ENCODE assay signal across 14 mouse cellular contexts in the genomic region with DNA sequence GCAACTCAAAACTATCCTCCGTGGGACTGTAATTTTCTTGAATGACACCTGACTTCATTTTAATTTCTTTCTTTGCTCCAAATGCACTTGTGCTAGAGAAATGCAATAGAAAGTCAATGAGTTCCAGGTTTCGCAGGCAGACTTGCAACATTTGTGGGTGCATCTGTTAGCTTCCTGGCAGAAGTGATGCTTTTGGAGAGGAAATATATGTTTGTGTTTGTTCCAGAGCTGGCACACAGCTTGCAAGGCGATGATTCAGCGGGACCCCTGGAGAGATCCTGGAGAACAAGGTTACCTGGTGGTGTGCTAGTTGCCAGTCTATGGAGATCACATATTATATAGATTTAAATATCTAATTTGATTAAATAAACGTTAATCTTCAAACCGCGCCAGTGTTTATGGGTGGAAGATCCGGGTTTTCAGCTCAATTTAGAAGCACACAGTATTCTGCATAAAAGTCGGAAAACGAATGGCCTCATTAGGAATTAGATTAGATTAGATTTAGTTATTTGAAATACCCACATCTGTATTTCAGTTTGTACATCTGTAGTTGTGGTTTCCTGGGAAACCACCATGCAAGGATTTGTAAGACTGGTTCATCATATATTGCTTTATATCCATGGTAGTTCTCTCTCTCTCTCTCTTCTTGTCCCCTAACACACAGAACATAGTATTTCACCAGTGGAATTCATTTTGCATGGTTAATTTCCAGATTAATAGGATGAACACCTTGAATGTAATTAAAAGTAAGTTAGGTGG. TPM values are rescaled to one million over a fixed set of nuclear protein-coding genes. Genes with fewer than 3 reads are reported as not detected.
DNase-seq lines count a peak whose midpoint lies in the region; ATAC-seq lines count a peak whose summit lies in the region.
"Had no signal": no experiment of that assay in that cellular context is flagged by ENCODE, and none has a peak within 500 bp of the region (broad histone marks: within the 10 kb centered on the region; RNA-seq: fewer than 3 reads in every experiment).

No protein-coding gene starts in this region.

- no peaks in the 10 kb centered on the region for H3K27me3 ChIP-seq in forebrain, embryonic 14.5 days (replicated peaks; ENCODE audit: control insufficient read depth, insufficient read depth, low read length)
- H3K27me3 ChIP-seq in forebrain, embryonic 11.5 days (ENCODE audit: control insufficient read depth, insufficient read depth, low read length) = no peaks in the 10 kb centered on the region
- H3K27me3 ChIP-seq in neural tube, embryonic 11.5 days (ENCODE audit: control insufficient read depth, insufficient read depth, low read length) = no peaks in the 10 kb centered on the region
- H3K27me3 ChIP-seq: limb, embryonic 13.5 days had no signal

- H3K4me3 ChIP-seq in forebrain, embryonic 14.5 days (ENCODE audit: low read depth, low read length) = no peak overlapping the region
- H3K4me3 ChIP-seq in forebrain, embryonic 11.5 days (ENCODE audit: low read depth, low read length) = no peak overlapping the region
- H3K4me3 ChIP-seq in neural tube, embryonic 11.5 days (ENCODE audit: low read depth, low read length) = no peak overlapping the region
- H3K4me3 ChIP-seq: limb, embryonic 13.5 days had no signal

- WGBS in forebrain, embryonic 14.5 days = 67% methylated on average over 10 of the region's 10 CpGs
- 86% methylated on average over 10 of the region's 10 CpGs for WGBS in forebrain, embryonic 11.5 days
- 79% methylated on average over 10 of the region's 10 CpGs for whole genome bisulfite sequencing in neural tube, embryonic 11.5 days

- peak; percentile 77 for ATAC-seq in forebrain, embryonic 14.5 days
- ATAC-seq in forebrain, embryonic 11.5 days (replicated peaks; ENCODE audit: low FRiP score) = no peak
- peak; percentile 30; the same call in 1 of the 2 replicates for ATAC-seq in neural tube, embryonic 11.5 days (ENCODE audit: insufficient read depth, low FRiP score, low TSS enrichment)
- ATAC-seq: intestine, postnatal 0 days had no signal

- H3K27ac ChIP-seq in forebrain, embryonic 14.5 days (ENCODE audit: low read depth, low read length) = no peak overlapping the region
- H3K27ac ChIP-seq in forebrain, embryonic 11.5 days (ENCODE audit: low read depth, low read length) = no peak overlapping the region
- no peak overlapping the region for H3K27ac ChIP-seq in neural tube, embryonic 11.5 days (ENCODE audit: low read depth, low read length)
- H3K27ac ChIP-seq: limb, embryonic 13.5 days had no signal

- peak; percentile 83 for DNase-seq in forebrain, embryonic 14.5 days (ENCODE audit: low spot score)
- no peak for DNase-seq in forebrain, embryonic 11.5 days (ENCODE audit: low spot score)
- DNase-seq in neural tube, embryonic 11.5 days (ENCODE audit: low spot score) = no peak
- no peak for DNase-seq in neural tube, embryonic 10.5 days (ENCODE audit: extremely low spot score, low spot score)
- DNase-seq in layer of hippocampus, postnatal 10 days (ENCODE audit: low spot score in 2 of 2) = peak; percentile 13 to 21
- DNase-seq in gastrocnemius, postnatal 4 days (ENCODE audit: low spot score in 2 of 2) = no peak
- DNase-seq in gastrocnemius, adult 18-20 months (ENCODE audit: low spot score) = no peak
- no peak for DNase-seq in urinary bladder, adult 18-20 months (ENCODE audit: low spot score in 2 of 2)
- DNase-seq: heart, adult 18-20 months; heart, postnatal 10 days; kidney, postnatal 4 days; spleen, adult 18-20 months had no signal

- no peaks in the 10 kb centered on the region for H3K9me3 ChIP-seq in forebrain, embryonic 14.5 days (replicated peaks; ENCODE audit: control insufficient read depth, low read length)
- H3K9me3 ChIP-seq in forebrain, embryonic 11.5 days (ENCODE audit: control insufficient read depth, low read length) = no peaks in the 10 kb centered on the region
- H3K9me3 ChIP-seq in neural tube, embryonic 11.5 days (ENCODE audit: control insufficient read depth, low read length) = no peaks in the 10 kb centered on the region
- H3K9me3 ChIP-seq: limb, embryonic 13.5 days had no signal

- H3K9ac ChIP-seq in forebrain, embryonic 14.5 days (ENCODE audit: low read length) = no peak overlapping the region
- H3K9ac ChIP-seq in forebrain, embryonic 11.5 days (ENCODE audit: low read length) = no peak overlapping the region
- H3K9ac ChIP-seq in neural tube, embryonic 11.5 days (ENCODE audit: low read length) = no peak overlapping the region
- H3K9ac ChIP-seq: limb, embryonic 13.5 days had no signal

- H3K4me2 ChIP-seq in forebrain, embryonic 14.5 days (ENCODE audit: low read length) = no peak overlapping the region
- no peak overlapping the region for H3K4me2 ChIP-seq in forebrain, embryonic 11.5 days (ENCODE audit: low read depth, low read length, severe bottlenecking)
- H3K4me2 ChIP-seq in neural tube, embryonic 11.5 days (ENCODE audit: low read depth) = no peak overlapping the region
- H3K4me2 ChIP-seq: limb, embryonic 13.5 days had no signal

- H3K36me3 ChIP-seq in forebrain, embryonic 14.5 days (ENCODE audit: control insufficient read depth, insufficient read depth, low read length) = no peaks in the 10 kb centered on the region
- H3K36me3 ChIP-seq in forebrain, embryonic 11.5 days (ENCODE audit: control insufficient read depth, insufficient read depth, low read length) = no peaks in the 10 kb centered on the region
- no peaks in the 10 kb centered on the region for H3K36me3 ChIP-seq in neural tube, embryonic 11.5 days (ENCODE audit: control insufficient read depth, insufficient read depth, low read length)
- H3K36me3 ChIP-seq: limb, embryonic 13.5 days had no signal

- peaks cover 9% of the 10 kb centered on the region; the same call in 1 of the 2 replicates for H3K4me1 ChIP-seq in forebrain, embryonic 14.5 days (ENCODE audit: control insufficient read depth, insufficient read depth, low read length)
- H3K4me1 ChIP-seq in forebrain, embryonic 11.5 days (replicated peaks; ENCODE audit: control insufficient read depth, insufficient read depth, low read length) = no peaks in the 10 kb centered on the region; the same call in 1 of the 2 replicates
- peaks cover 5% of the 10 kb centered on the region; the same call in 1 of the 2 replicates for H3K4me1 ChIP-seq in neural tube, embryonic 11.5 days (ENCODE audit: control insufficient read depth, insufficient read depth, low read length)
- H3K4me1 ChIP-seq: limb, embryonic 13.5 days had no signal

RNA-seq across cellular contexts. Expression of a gene that starts 15.8 kb away (rescaled TPM):
- 26.6 and 30.8 TPM in 2 replicates for polyA plus RNA-seq in forebrain, embryonic 14.5 days (2014; fragmentation: Nextera tagmentation; extraction: Ambion mirVana)
- polyA plus RNA-seq in forebrain, embryonic 11.5 days (2014; fragmentation: Nextera tagmentation; extraction: Ambion mirVana) = 40.3 and 41.9 TPM in 2 replicates
- 40.2 and 46.1 TPM in 2 replicates for polyA plus RNA-seq in neural tube, embryonic 11.5 days (2014; fragmentation: Nextera tagmentation; extraction: Ambion mirVana)
- total RNA-seq in layer of hippocampus, postnatal 10 days (2021) = 10 to 100 TPM; 13.7 to 15.7 TPM
- total RNA-seq in gastrocnemius, postnatal 4 days (2021) = 10 to 100 TPM; 13.1 to 13.3 TPM
- 1 to 10 TPM; 2.5 to 2.7 TPM for total RNA-seq in gastrocnemius, adult 18-20 months (2021)

Comparison
In these comparisons a context has a peak if more than half of its experiments do, and no peak if none do; other contexts are left out.
1. DNase-seq: peak in forebrain, embryonic 14.5 days (single experiment) and layer of hippocampus, postnatal 10 days (2 of 2); none in forebrain, embryonic 11.5 days (single experiment), neural tube, embryonic 11.5 days (single experiment), neural tube, embryonic 10.5 days (single experiment), gastrocnemius, postnatal 4 days (0 of 2), gastrocnemius, adult 18-20 months (single experiment) and urinary bladder, adult 18-20 months (0 of 2).